Mouse (Mus musculus) heart, embryonic 11.5 days (tissue): ENCODE measurements around the gene Gpr68. TPM values are rescaled to one million over a fixed set of nuclear protein-coding genes. Genes with fewer than 3 reads are reported as not detected.

ENCODE experiments used
- ATAC-seq: fragments of 200-750 bp; cut with Nextera tagmentation; replicated peaks from 2 replicates; pipeline ENCODE4 v1.8.0; 2017; ENCODE audit warnings: moderate library complexity; ENCODE audit not compliant: insufficient number of reproducible peaks, low FRiP score, low TSS enrichment
- H3K27ac ChIP-seq: fragments of 300-500 bp; sonication (generic); 2 replicates; pipeline ENCODE4 v1.5.1; 2014; ENCODE audit warnings: mild to moderate bottlenecking, low read depth, low read length
- H3K27me3 ChIP-seq: fragments of 300-500 bp; sonication (generic); 2 replicates; pipeline ENCODE4 v1.6.1; 2014; ENCODE audit warnings: mild to moderate bottlenecking, low read length, mixed read lengths; ENCODE audit not compliant: control insufficient read depth, insufficient read depth
- H3K36me3 ChIP-seq: fragments of 300-500 bp; sonication (generic); 2 replicates; pipeline ENCODE4 v1.6.1; 2014; ENCODE audit warnings: mild to moderate bottlenecking, low read length, moderate library complexity, mixed read lengths; ENCODE audit not compliant: control insufficient read depth, insufficient read depth
- H3K4me1 ChIP-seq: fragments of 300-500 bp; sonication (generic); 2 replicates; pipeline ENCODE4 v1.6.1; 2014; ENCODE audit warnings: low read length; ENCODE audit not compliant: control insufficient read depth, insufficient read depth
- H3K4me2 ChIP-seq: fragments of 300-500 bp; sonication (generic); 2 replicates; pipeline ENCODE4 v1.6.1; 2014; ENCODE audit warnings: mild to moderate bottlenecking, moderate library complexity
- H3K4me3 ChIP-seq: fragments of 300-500 bp; sonication (generic); 2 replicates; pipeline ENCODE4 v1.5.1; 2014; ENCODE audit warnings: low read depth, low read length
- H3K9ac ChIP-seq: fragments of 300-500 bp; sonication (generic); 2 replicates; pipeline ENCODE4 v1.6.1; 2014; ENCODE audit warnings: mild to moderate bottlenecking, low read depth, low read length, moderate library complexity
- H3K9me3 ChIP-seq: fragments of 300-500 bp; sonication (generic); replicated peaks from 2 replicates; pipeline ENCODE4 v1.6.1; 2016; ENCODE audit warnings: low read length; ENCODE audit not compliant: control insufficient read depth
- WGBS: fragments of 180-500 bp; shearing (Covaris S2); extraction: QIAGEN DNeasy Blood & Tissue Kit; methylation state at CpG from one replicate; pipeline ENCODE4 v1.1.7; 2014; ENCODE audit not compliant: insufficient replicate concordance; 5-methylcytosine and 5-hydroxymethylcytosine counted together
- polyA plus RNA-seq: library from polyadenylated mRNA; unstranded; fragments of >200 nt; fragmentation: Nextera tagmentation; extraction: Ambion mirVana; gene quantifications from 2 replicates; pipeline ENCODE4 v1.2.1, GENCODE M21; 2014

The Gpr68 gene
- polyA plus RNA-seq, 1 experiment from 2014 or later, result 4.2 TPM

- no peak overlapping the region for H3K27ac ChIP-seq
- no peaks in the 10 kb centered on the region for H3K9me3 ChIP-seq
- 74% methylated on average over 3 of the region's 3 CpGs for WGBS
- no peak overlapping the region for H3K9ac ChIP-seq
- H3K4me2 ChIP-seq, result no peak overlapping the region
- no peak for ATAC-seq
- H3K4me3 ChIP-seq, result no peak overlapping the region
- no peaks in the 10 kb centered on the region for H3K36me3 ChIP-seq
- 0 out of 2 replicates have a peak, but pooled peaks cover 3% of the 10 kb centered on the region for H3K27me3 ChIP-seq
- no peaks in the 10 kb centered on the region for H3K4me1 ChIP-seq
Observed at GRCm38 (mm10) chr12:100873612-100874011, 34.4 kb downstream of the Gpr68 start.

DNA sequence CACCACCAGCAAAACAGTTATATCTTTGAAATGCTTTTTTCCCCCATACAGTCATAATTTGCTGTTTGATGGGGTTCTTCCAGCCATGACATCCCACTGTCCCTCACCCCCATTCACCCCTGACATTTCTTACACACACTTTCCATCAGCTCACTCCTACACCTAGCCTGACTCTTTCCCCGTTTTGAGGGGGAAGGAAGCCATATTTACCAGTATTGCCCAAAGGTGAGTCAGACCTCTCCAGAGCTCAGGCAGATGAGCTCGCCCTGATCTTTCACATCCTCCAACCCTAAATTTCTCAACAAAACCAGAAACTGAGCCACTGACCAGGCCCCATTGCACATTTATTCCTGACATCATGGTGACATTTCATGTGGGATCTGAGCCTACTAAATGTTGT, 36.2 kb downstream of the Gpr68 start:
- Histone ChIP-seq H3K36me3 (no peaks in the 10 kb centered on the region), H3K4me3 (no peak overlapping the region), H3K27ac (no peak overlapping the region), H3K9ac (no peak overlapping the region), H3K4me1 (no peaks in the 10 kb centered on the region), H3K27me3 (0 out of 2 replicates have a peak, but pooled peaks cover 3% of the 10 kb centered on the region), H3K4me2 (no peak overlapping the region), H3K9me3 (no peaks in the 10 kb centered on the region)
- ATAC-seq, result no peak
- 78% methylated on average over 2 of the region's 2 CpGs for whole genome bisulfite sequencing

DNA sequence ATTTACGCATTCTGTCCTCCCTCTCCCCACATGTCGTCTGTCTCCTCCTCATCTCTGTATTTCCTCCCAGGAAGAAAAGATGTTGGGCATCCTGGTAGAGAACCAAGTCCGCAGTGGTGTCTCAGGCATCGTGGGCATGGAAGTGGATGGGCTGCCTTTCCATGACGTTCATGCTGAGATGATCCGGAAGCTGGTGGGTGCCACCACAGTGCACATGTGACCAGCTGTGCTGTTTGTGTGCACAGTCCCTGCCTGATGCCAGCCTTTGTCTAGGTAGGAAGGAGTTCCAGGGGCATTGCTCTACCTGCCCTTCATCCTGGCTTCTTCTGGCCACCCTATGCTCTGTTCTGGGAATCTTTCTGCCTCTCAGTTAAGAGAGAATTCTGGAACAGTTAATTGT, 36.8 kb downstream of the Gpr68 start:
- Histone ChIP-seq H3K27me3 (no peaks in the 10 kb centered on the region), H3K9me3 (no peaks in the 10 kb centered on the region), H3K36me3 (no peaks in the 10 kb centered on the region), H3K4me2 (no peak overlapping the region), H3K27ac (no peak overlapping the region), H3K4me1 (no peaks in the 10 kb centered on the region), H3K4me3 (no peak overlapping the region), H3K9ac (no peak overlapping the region)
- no peak for ATAC-seq
- 81% methylated on average over 6 of the region's 6 CpGs for WGBS

DNA sequence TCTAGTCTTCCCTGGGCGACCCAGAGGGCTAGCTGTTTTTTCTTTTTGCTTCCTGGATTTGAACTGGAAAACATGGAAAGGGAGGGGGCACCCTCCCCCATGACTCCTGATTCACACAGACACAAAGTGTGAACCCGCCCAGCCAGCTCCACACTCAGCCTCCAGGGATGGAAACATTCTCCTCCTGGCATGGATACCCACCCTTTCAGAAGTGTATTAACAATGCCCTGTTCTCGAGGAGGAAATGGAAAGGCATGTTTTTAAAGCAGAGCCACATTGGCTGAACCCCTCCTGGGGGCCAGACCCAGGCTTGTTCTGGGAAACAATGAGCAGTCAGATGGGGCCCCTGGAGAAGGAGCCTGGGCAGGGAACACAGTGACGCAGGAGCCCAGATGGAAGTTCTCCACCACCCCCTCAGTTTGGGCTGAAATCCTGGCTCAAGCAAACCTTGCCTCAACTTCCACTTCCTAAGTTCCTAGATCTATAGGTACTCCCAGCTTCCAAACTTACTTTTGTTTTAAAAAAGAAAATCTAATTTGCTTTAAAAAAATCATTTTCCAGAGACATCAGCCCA, 39.9 kb downstream of the Gpr68 start:
- Histone ChIP-seq H3K9me3 (no peaks in the 10 kb centered on the region), H3K4me3 (no peak overlapping the region), H3K27me3 (no peaks in the 10 kb centered on the region), H3K9ac (no peak overlapping the region), H3K4me2 (no peak overlapping the region), H3K4me1 (no peaks in the 10 kb centered on the region), H3K27ac (no peak overlapping the region), H3K36me3 (no peaks in the 10 kb centered on the region)
- no peak for ATAC-seq
- 54% methylated on average over 4 of the region's 4 CpGs for WGBS

GRCm38 (mm10) chr12:100867097-100867496, 40.9 kb downstream of the Gpr68 start:
- Histone ChIP-seq H3K4me1 (no peaks in the 10 kb centered on the region), H3K27me3 (no peaks in the 10 kb centered on the region), H3K4me2 (no peak overlapping the region), H3K4me3 (no peak overlapping the region), H3K9ac (no peak overlapping the region), H3K36me3 (no peaks in the 10 kb centered on the region), H3K27ac (no peak overlapping the region), H3K9me3 (no peaks in the 10 kb centered on the region)
- 79% methylated on average over 8 of the region's 8 CpGs for WGBS
- ATAC-seq, result no peak

GRCm38 (mm10) chr12:100865509-100866078, 42.4 kb downstream of the Gpr68 start:
- Histone ChIP-seq H3K27me3 (no peaks in the 10 kb centered on the region), H3K36me3 (no peaks in the 10 kb centered on the region), H3K4me3 (no peak overlapping the region), H3K4me1 (no peaks in the 10 kb centered on the region), H3K4me2 (no peak overlapping the region), H3K9ac (no peak overlapping the region), H3K9me3 (no peaks in the 10 kb centered on the region), H3K27ac (no peak overlapping the region)
- 60% methylated on average over 11 of the region's 11 CpGs for WGBS
- no peak for ATAC-seq

GRCm38 (mm10) chr12:100865072-100865471, 42.9 kb downstream of the Gpr68 start:
- no peak overlapping the region for H3K4me3 ChIP-seq
- no peak for ATAC-seq
- no peaks in the 10 kb centered on the region for H3K27me3 ChIP-seq
- H3K9ac ChIP-seq, result no peak overlapping the region
- no peaks in the 10 kb centered on the region for H3K36me3 ChIP-seq
- H3K4me1 ChIP-seq, result no peaks in the 10 kb centered on the region
- no peak overlapping the region for H3K27ac ChIP-seq
- no peaks in the 10 kb centered on the region for H3K9me3 ChIP-seq
- H3K4me2 ChIP-seq, result no peak overlapping the region

- H3K4me3 ChIP-seq, result no peak overlapping the region
- 91% methylated on average over 3 of the region's 3 CpGs for WGBS
- no peaks in the 10 kb centered on the region for H3K36me3 ChIP-seq
- H3K4me1 ChIP-seq, result no peaks in the 10 kb centered on the region
- no peaks in the 10 kb centered on the region for H3K9me3 ChIP-seq
- no peak for ATAC-seq
- no peaks in the 10 kb centered on the region for H3K27me3 ChIP-seq
- H3K4me2 ChIP-seq, result no peak overlapping the region
- H3K9ac ChIP-seq, result no peak overlapping the region
- no peak overlapping the region for H3K27ac ChIP-seq
Observed at GRCm38 (mm10) chr12:100862856-100863446, 45.0 kb downstream of the Gpr68 start.

- Histone ChIP-seq H3K9ac (no peak overlapping the region), H3K4me1 (no peaks in the 10 kb centered on the region), H3K9me3 (no peaks in the 10 kb centered on the region), H3K27me3 (no peaks in the 10 kb centered on the region), H3K36me3 (no peaks in the 10 kb centered on the region), H3K4me3 (no peak overlapping the region), H3K4me2 (no peak overlapping the region), H3K27ac (no peak overlapping the region)
- WGBS, result 81% methylated on average over 3 of the region's 3 CpGs
- no peak for ATAC-seq
Observed at GRCm38 (mm10) chr12:100862272-100862671, 45.7 kb downstream of the Gpr68 start.
